Mouse (Mus musculus): Measurements from ENCODE around the gene Dag1.

The Dag1 gene

GRCm38 (mm10) chr9:108183531-108183994 is 80.2 kb downstream of the Dag1 start:
- no peak for DNase-seq (ENCODE audit: low spot score)

GRCm38 (mm10) chr9:108182806-108183506 is 80.8 kb downstream of the Dag1 start:
- DNase-seq (ENCODE audit: low spot score) = no peak

- no peak for DNase-seq (ENCODE audit: low spot score)
Measured at GRCm38 (mm10) chr9:108178391-108178790, 85.4 kb downstream of the Dag1 start.

- DNase-seq (ENCODE audit: low spot score) = no peak
Measured at GRCm38 (mm10) chr9:108175116-108175838, 88.5 kb downstream of the Dag1 start.

GRCm38 (mm10) chr9:108172777-108173350 is 90.9 kb downstream of the Dag1 start:
- no peak for DNase-seq (ENCODE audit: low spot score)

GRCm38 (mm10) chr9:108169751-108170150 is 94.0 kb downstream of the Dag1 start:
- DNase-seq (ENCODE audit: low spot score) = no peak

GRCm38 (mm10) chr9:108165143-108165542 is 98.6 kb downstream of the Dag1 start:
- DNase-seq (ENCODE audit: low spot score) = no peak

GRCm38 (mm10) chr9:108163646-108164284 is 100.0 kb downstream of the Dag1 start:
- no peak for DNase-seq (ENCODE audit: low spot score)

GRCm38 (mm10) chr9:108157891-108158290 is 105.9 kb downstream of the Dag1 start:
- DNase-seq (ENCODE audit: low spot score) = no peak

GRCm38 (mm10) chr9:108157451-108157850 is 106.3 kb downstream of the Dag1 start:
- no peak for DNase-seq (ENCODE audit: low spot score)

GRCm38 (mm10) chr9:108156786-108157185 is 107.0 kb downstream of the Dag1 start:
- DNase-seq (ENCODE audit: low spot score) = no peak

GRCm38 (mm10) chr9:108154814-108155213 is 108.9 kb downstream of the Dag1 start:
- no peak for DNase-seq (ENCODE audit: low spot score)

Data from urinary bladder, postnatal 25 days (tissue).